Mouse (Mus musculus) heart, embryonic 15.5 days (tissue): Measurements from ENCODE around the gene Gm5168. TPM values are rescaled to one million over a fixed set of nuclear protein-coding genes. Genes with fewer than 3 reads are reported as not detected.
"Not testable (repeated sequence)": the region's sequence is repeated elsewhere in the genome, so short reads cannot be mapped to it uniquely, and the experiment has no call there.

Experiments
- ATAC-seq: fragments of 200-750 bp; cut with Nextera tagmentation; replicated peaks from 2 replicates; pipeline ENCODE4 v1.8.0; 2017; ENCODE audit warnings: low read depth, moderate TSS enrichment; ENCODE audit not compliant: insufficient number of reproducible peaks, insufficient read depth, low FRiP score
- H3K27ac ChIP-seq: fragments of 300-500 bp; sonication (generic); 2 replicates; pipeline ENCODE4 v1.5.1; 2015; ENCODE audit warnings: mild to moderate bottlenecking, inconsistent platforms
- H3K27me3 ChIP-seq: fragments of 300-500 bp; sonication (generic); 2 replicates; pipeline ENCODE4 v1.6.1; 2015; ENCODE audit warnings: inconsistent platforms
- H3K36me3 ChIP-seq: fragments of 300-500 bp; sonication (generic); 2 replicates; pipeline ENCODE4 v1.6.1; 2015; ENCODE audit warnings: mild to moderate bottlenecking, inconsistent platforms
- H3K4me1 ChIP-seq: fragments of 300-500 bp; sonication (generic); replicated peaks from 2 replicates; pipeline ENCODE4 v1.6.1; 2015; ENCODE audit warnings: inconsistent platforms
- H3K4me2 ChIP-seq: fragments of 300-500 bp; sonication (generic); 2 replicates; pipeline ENCODE4 v1.6.1; 2015; ENCODE audit warnings: inconsistent platforms, mild to moderate bottlenecking, moderate library complexity
- H3K4me3 ChIP-seq: fragments of 300-500 bp; sonication (generic); 2 replicates; pipeline ENCODE4 v1.5.1; 2015; ENCODE audit warnings: mild to moderate bottlenecking, inconsistent platforms
- H3K9ac ChIP-seq: fragments of 300-500 bp; sonication (generic); 2 replicates; pipeline ENCODE4 v1.6.1; 2015; ENCODE audit warnings: mild to moderate bottlenecking, inconsistent platforms
- H3K9me3 ChIP-seq: fragments of 300-500 bp; sonication (generic); replicated peaks from 2 replicates; pipeline ENCODE4 v1.6.1; 2016; ENCODE audit warnings: inconsistent platforms
- WGBS: fragments of 180-500 bp; shearing (Covaris S2); methylation state at CpG from one replicate; pipeline ENCODE4 v1.1.7; 2015; ENCODE audit warnings: mixed read lengths; 5-methylcytosine and 5-hydroxymethylcytosine counted together
- polyA plus RNA-seq: library from polyadenylated mRNA; unstranded; fragments of >200 nt; fragmentation: Nextera tagmentation; extraction: Ambion mirVana; gene quantifications from 2 replicates; pipeline ENCODE4 v1.2.1, GENCODE M21; 2015

Gene Gm5168
- not detected in 2 replicates for polyA plus RNA-seq

DNA sequence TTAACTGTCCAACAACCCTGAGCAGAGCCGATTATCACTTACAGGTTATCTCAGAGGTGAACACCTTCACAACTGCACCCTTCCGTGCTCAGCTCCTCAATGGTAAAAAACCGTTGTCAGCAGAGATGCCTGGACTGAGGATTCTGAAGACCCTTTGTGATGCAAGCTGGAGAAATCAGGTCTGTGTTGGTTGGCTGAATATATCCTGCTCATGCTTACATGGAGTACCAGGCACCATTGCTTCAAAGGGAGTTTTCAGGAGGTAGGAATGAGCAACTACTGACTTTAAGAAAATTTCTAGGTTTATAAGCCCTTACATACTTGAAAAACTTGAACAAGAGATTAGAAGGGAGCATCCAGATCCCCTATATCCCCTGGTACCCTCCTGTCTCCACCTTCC is at the start of gene Gm5168:
TSS of gene Gm5168 (minus strand) at position 101 of the 400 bp plus-strand sequence.
- not testable (repeated sequence) for H3K36me3 ChIP-seq, H3K9me3 ChIP-seq, H3K27me3 ChIP-seq, H3K9ac ChIP-seq, H3K4me1 ChIP-seq, ATAC-seq, H3K4me2 ChIP-seq, H3K27ac ChIP-seq, H3K4me3 ChIP-seq
- WGBS, result no CpG with 5 or more reads among the region's 3 CpGs

Other genes starting within 250 kb of the Gm5168 start
- gene Gm2012, start 180.3 kb upstream of the Gm5168 start, polyA plus RNA-seq, result not detected in 2 replicates